12 mouse cellular contexts compared by ENCODE assay signal in genomic region chr14:25500511-25501120, GRCm38 (mm10). TPM values are rescaled to one million over a fixed set of nuclear protein-coding genes. Genes with fewer than 3 reads are reported as not detected.
A peak's percentile ranks its signal among the peaks of the same experiment; 100 is the strongest.
DNase-seq lines count a peak whose midpoint lies in the region; ATAC-seq lines count a peak whose summit lies in the region.
"Had no signal": no experiment of that assay in that cellular context is flagged by ENCODE, and none has a peak within 500 bp of the region (broad histone marks: within the 10 kb centered on the region; RNA-seq: fewer than 3 reads in every experiment).

No protein-coding gene starts in this region.

- no peak overlapping the region for H3K4me2 ChIP-seq in limb, embryonic 15.5 days
- H3K4me2 ChIP-seq: hindbrain, embryonic 15.5 days; liver, embryonic 15.5 days had no signal

- ATAC-seq in limb, embryonic 15.5 days (ENCODE audit: insufficient number of reproducible peaks, low FRiP score, low TSS enrichment, low read depth) = 0 out of 2 replicates have a peak, but pooled peaks have one; percentile 26
- ATAC-seq in megakaryocyte progenitor cell, adult 5-6 weeks (replicated peaks; ENCODE audit: poor library complexity) = 0 out of 2 replicates have a peak, but pooled peaks have one; percentile 5
- ATAC-seq: Patski had no signal

- H3K9me3 ChIP-seq in limb, embryonic 15.5 days = no peaks in the 10 kb centered on the region
- H3K9me3 ChIP-seq: hindbrain, embryonic 15.5 days; liver, embryonic 15.5 days had no signal

- H3K27ac ChIP-seq in limb, embryonic 15.5 days = 0 out of 2 replicates have a peak overlapping the region, but pooled peaks have one; percentile 11
- H3K27ac ChIP-seq: hindbrain, embryonic 15.5 days; liver, embryonic 15.5 days had no signal

- peak; percentile 92 for DNase-seq in heart, adult 11 months
- no peak for DNase-seq in heart, postnatal 36 days
- DNase-seq in lung, adult 18-20 months = peak; percentile 78 to 85
- DNase-seq in lung, postnatal 14 days = no peak
- no peak for DNase-seq in spleen, postnatal 14 days (ENCODE audit: low spot score in 2 of 2)
- no peak for DNase-seq in ovary, adult 18-20 months (ENCODE audit: low spot score)
- DNase-seq: cerebellum, postnatal 10 days had no signal

- H3K27me3 ChIP-seq in limb, embryonic 15.5 days = no peaks in the 10 kb centered on the region
- H3K27me3 ChIP-seq: hindbrain, embryonic 15.5 days; liver, embryonic 15.5 days; Patski had no signal

- WGBS in limb, embryonic 15.5 days = 33% methylated on average over 3 of the region's 3 CpGs

- no peak overlapping the region for H3K4me3 ChIP-seq in limb, embryonic 15.5 days
- H3K4me3 ChIP-seq: hindbrain, embryonic 15.5 days; liver, embryonic 15.5 days had no signal

- no peak overlapping the region for H3K9ac ChIP-seq in limb, embryonic 15.5 days
- H3K9ac ChIP-seq: hindbrain, embryonic 15.5 days; liver, embryonic 15.5 days had no signal

- H3K36me3 ChIP-seq in limb, embryonic 15.5 days = peaks cover 33% of the 10 kb centered on the region

- intact Hi-C loops in heart, postnatal 36 days (cut with DNase I) = no loop called here

- peaks cover 76% of the 10 kb centered on the region for H3K4me1 ChIP-seq in limb, embryonic 15.5 days

RNA-seq across cellular contexts. Expression of gene Zmiz1, which starts 41.6 kb away (rescaled TPM):
- 10 to 100 TPM; 38.8 to 41.7 TPM for total RNA-seq in heart, postnatal 36 days (2021)
- polyA plus RNA-seq in limb, embryonic 15.5 days (2015; fragmentation: Nextera tagmentation; extraction: Ambion mirVana) = 41.9 and 50.5 TPM in 2 replicates
- 70.0 and 79.1 TPM in 2 replicates for total RNA-seq in megakaryocyte progenitor cell, adult 5-6 weeks (2015)
- total RNA-seq in megakaryocyte progenitor cell, adult 5-6 weeks (2017) = 8.2 and 9.3 TPM in 2 replicates

Comparison
In these comparisons a context has a peak if more than half of its experiments do, and no peak if none do; other contexts are left out.
1. DNase-seq: peak in heart, adult 11 months (single experiment) and lung, adult 18-20 months (2 of 2); none in heart, postnatal 36 days (0 of 2), lung, postnatal 14 days (single experiment), spleen, postnatal 14 days (0 of 2) and ovary, adult 18-20 months (single experiment).